ENCODE assay signal across 11 mouse cellular contexts in the genomic region with DNA sequence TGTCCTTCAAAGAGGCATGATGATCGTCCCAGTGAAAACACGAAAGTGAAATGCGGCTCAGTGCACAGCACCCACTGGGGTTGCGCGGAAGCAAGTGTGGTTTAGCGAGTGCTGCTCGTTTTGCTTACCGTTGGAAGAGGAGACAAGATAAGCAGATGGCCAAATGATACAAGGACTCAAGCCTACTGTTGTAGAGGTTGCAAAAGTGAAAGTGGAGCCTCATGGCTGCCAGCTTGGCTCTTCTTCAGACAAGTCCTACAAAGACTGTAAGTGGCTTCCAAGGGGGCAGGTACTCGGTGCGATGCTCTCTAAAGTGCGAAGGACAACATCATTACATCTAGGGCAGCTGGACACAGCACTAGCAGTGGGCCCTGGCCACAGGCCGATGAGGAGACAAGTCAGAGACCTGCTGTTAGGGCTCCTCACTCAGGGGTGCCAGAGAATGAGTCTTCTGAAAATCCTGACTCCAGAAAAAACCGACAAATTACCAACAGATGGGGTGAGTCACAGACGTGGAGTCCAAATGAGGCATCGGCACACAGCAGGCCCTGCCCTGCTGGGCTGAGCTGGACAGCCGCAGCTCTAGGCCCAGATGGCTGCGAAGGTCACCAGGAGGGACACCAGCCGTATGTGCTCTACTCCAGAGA.
A peak's percentile ranks its signal among the peaks of the same experiment; 100 is the strongest.
DNase-seq lines count a peak whose midpoint lies in the region; ATAC-seq and TF ChIP-seq lines count a peak whose summit lies in the region.
"Had no signal": no experiment of that assay in that cellular context is flagged by ENCODE, and none has a peak within 500 bp of the region (broad histone marks: within the 10 kb centered on the region; RNA-seq: fewer than 3 reads in every experiment).

No protein-coding gene starts in this region.

- no peaks in the 10 kb centered on the region for H3K9me3 ChIP-seq in lung, postnatal 0 days (ENCODE audit: low read length)
- H3K9me3 ChIP-seq: embryonic facial prominence, embryonic 15.5 days; intestine, embryonic 15.5 days; limb, embryonic 13.5 days had no signal

- peak; percentile 46 for DNase-seq in right cerebral cortex, adult 18-20 months
- no peak for DNase-seq in right cerebral cortex, postnatal 14 days
- peak; percentile 78 for DNase-seq in cerebellum, adult 11 months
- DNase-seq in gastrocnemius, postnatal 25 days, result peak; percentile 58
- DNase-seq in skeletal muscle tissue, adult 2 months (ENCODE audit: low read depth, low spot score), result peak; percentile 71
- no peak for DNase-seq in spleen, postnatal 14 days (ENCODE audit: low spot score in 2 of 2)
- no peak for DNase-seq in lung, postnatal 0 days (ENCODE audit: low spot score)

- H3K9ac ChIP-seq in lung, postnatal 0 days (replicated peaks; ENCODE audit: low read depth), result no peak overlapping the region
- H3K9ac ChIP-seq: embryonic facial prominence, embryonic 15.5 days; intestine, embryonic 15.5 days; limb, embryonic 13.5 days had no signal

- no peak for TF ChIP-seq EP300 in lung, postnatal 0 days (IDR thresholded peaks at IDR 0.05)

- no peaks in the 10 kb centered on the region for H3K4me1 ChIP-seq in lung, postnatal 0 days (ENCODE audit: insufficient read depth, low read depth, low read length)
- H3K4me1 ChIP-seq: intestine, embryonic 15.5 days had no signal

- H3K4me2 ChIP-seq in lung, postnatal 0 days (replicated peaks; ENCODE audit: low read depth, low read length), result no peak overlapping the region
- H3K4me2 ChIP-seq: embryonic facial prominence, embryonic 15.5 days; intestine, embryonic 15.5 days; limb, embryonic 13.5 days had no signal

- H3K27me3 ChIP-seq in lung, postnatal 0 days (replicated peaks; ENCODE audit: insufficient read depth, low read length), result no peaks in the 10 kb centered on the region
- H3K27me3 ChIP-seq: embryonic facial prominence, embryonic 15.5 days; intestine, embryonic 15.5 days had no signal

- H3K36me3 ChIP-seq in lung, postnatal 0 days (ENCODE audit: insufficient read depth, low read length), result no peaks in the 10 kb centered on the region
- H3K36me3 ChIP-seq: embryonic facial prominence, embryonic 15.5 days; intestine, embryonic 15.5 days; limb, embryonic 13.5 days had no signal

- H3K4me3 ChIP-seq in lung, postnatal 0 days (ENCODE audit: low read depth, low read length), result no peak overlapping the region
- H3K4me3 ChIP-seq: embryonic facial prominence, embryonic 15.5 days; intestine, embryonic 15.5 days; limb, embryonic 13.5 days had no signal

- WGBS in lung, postnatal 0 days, result 88% methylated on average over 18 of the region's 18 CpGs

- no peak for ATAC-seq in lung, postnatal 0 days
- ATAC-seq: intestine, embryonic 15.5 days; midbrain, embryonic 16.5 days had no signal

- no peak for TF ChIP-seq CTCF in lung, postnatal 0 days (IDR thresholded peaks at IDR 0.05)

- H3K27ac ChIP-seq in lung, postnatal 0 days (ENCODE audit: low read length), result no peak overlapping the region
- H3K27ac ChIP-seq: embryonic facial prominence, embryonic 15.5 days; intestine, embryonic 15.5 days had no signal

Comparison
In these comparisons a context has a peak if more than half of its experiments do, and no peak if none do; other contexts are left out.
1. DNase-seq: peak in right cerebral cortex, adult 18-20 months (single experiment), cerebellum, adult 11 months (single experiment), gastrocnemius, postnatal 25 days (single experiment) and skeletal muscle tissue, adult 2 months (single experiment); none in right cerebral cortex, postnatal 14 days (single experiment), spleen, postnatal 14 days (0 of 2) and lung, postnatal 0 days (single experiment).